ENCODE assay signal across 8 mouse cellular contexts in the genomic region with DNA sequence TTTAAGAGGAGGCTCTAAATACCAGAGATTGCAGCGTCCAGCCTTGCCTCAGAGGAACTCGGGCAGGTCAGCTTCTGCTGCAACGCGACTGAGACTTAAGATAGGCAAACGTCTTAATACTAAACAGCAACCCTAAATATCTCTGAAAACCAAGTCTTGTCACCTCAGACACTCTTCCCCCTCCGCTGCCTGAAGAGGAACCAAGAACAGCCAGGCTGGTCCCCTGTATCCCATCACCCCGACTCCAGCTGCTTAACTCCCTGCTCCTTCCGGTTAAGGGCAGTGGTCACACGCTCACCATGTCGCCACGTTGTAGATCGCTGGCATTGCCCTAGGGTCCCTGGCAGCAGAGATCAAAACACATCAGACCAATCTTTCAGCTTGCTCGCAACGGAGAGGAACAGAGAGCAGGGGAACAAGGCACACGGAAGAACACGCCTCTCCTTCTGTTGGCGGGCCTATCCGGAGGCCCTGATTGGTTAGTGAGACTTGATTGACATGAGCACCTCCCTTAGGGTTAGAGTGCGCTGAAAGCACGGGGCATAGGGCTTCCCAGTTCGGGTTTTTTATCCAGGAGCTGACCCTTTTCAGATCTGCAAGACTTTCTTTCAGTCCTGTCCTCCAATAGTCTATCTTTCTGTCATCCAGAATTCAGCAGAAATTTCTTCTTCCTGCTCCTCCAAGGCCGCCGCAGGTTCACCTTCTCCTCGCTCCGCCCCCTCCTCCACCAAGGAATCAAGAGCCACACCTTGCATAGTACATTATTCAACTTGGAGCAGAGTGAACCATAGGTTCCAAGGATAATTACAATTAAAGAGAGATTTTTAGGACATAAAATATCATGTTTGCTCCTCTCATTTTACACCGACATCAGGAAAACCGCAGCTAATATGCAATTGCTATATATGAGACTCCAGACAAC. TPM values are rescaled to one million over a fixed set of nuclear protein-coding genes. Genes with fewer than 3 reads are reported as not detected.
DNase-seq lines count a peak whose midpoint lies in the region; ATAC-seq lines count a peak whose summit lies in the region.
"Not testable (repeated sequence)": the region's sequence is repeated elsewhere in the genome, so short reads cannot be mapped to it uniquely, and the experiment has no call there.

A gene (minus strand): TSS at position 323 of the 922 bp plus-strand sequence.

- H3K9me3 ChIP-seq in hindbrain, embryonic 16.5 days (ENCODE audit: control insufficient read depth, low read length) = not testable (repeated sequence)

- peak within 1 kb of the TSS; percentile 56 for H3K9ac ChIP-seq in hindbrain, embryonic 16.5 days (ENCODE audit: low read depth, low read length)

- H3K36me3 ChIP-seq in hindbrain, embryonic 16.5 days (ENCODE audit: control insufficient read depth, insufficient read depth, low read length) = not testable (repeated sequence)

- DNase-seq in R1 (ENCODE audit: low read depth, low spot score) = peak; percentile 55
- peak; percentile 51 to 58 for DNase-seq in cerebellum, postnatal 36 days
- peak; percentile 66 for DNase-seq in gastrocnemius, adult 18-20 months (ENCODE audit: low spot score)
- peak; percentile 75 for DNase-seq in left cerebral cortex, adult 11 months (ENCODE audit: low spot score)
- peak; percentile 81 for DNase-seq in lung, postnatal 36 days
- DNase-seq in retina, postnatal 1 day = peak; percentile 30
- peak; percentile 55 for DNase-seq in urinary bladder, adult 2 months (ENCODE audit: low spot score)

- H3K27me3 ChIP-seq in hindbrain, embryonic 16.5 days (replicated peaks; ENCODE audit: control insufficient read depth, insufficient read depth, low read length) = not testable (repeated sequence)

- peak within 1 kb of the TSS; percentile 43 for H3K4me3 ChIP-seq in hindbrain, embryonic 16.5 days (ENCODE audit: low read length)

- H3K4me1 ChIP-seq in hindbrain, embryonic 16.5 days (ENCODE audit: control insufficient read depth, insufficient read depth, low read depth, low read length) = not testable (repeated sequence)

- peak; percentile 76 for ATAC-seq in hindbrain, embryonic 16.5 days

- 2% methylated on average over 25 of the region's 27 CpGs for WGBS in hindbrain, embryonic 16.5 days

- not testable (repeated sequence) for H3K27ac ChIP-seq in hindbrain, embryonic 16.5 days (ENCODE audit: low read depth, low read length)

- peak within 1 kb of the TSS; percentile 49 for H3K4me2 ChIP-seq in hindbrain, embryonic 16.5 days (ENCODE audit: low read length)

RNA-seq across cellular contexts. Expression of the gene that starts here (rescaled TPM):
- under 1 TPM; 0.55 to 0.80 TPM for total RNA-seq in gastrocnemius, adult 18-20 months (2021)
- not detected in 2 replicates for polyA plus RNA-seq in hindbrain, embryonic 16.5 days (2015; fragmentation: Nextera tagmentation; extraction: Ambion mirVana)
- not detected in 2 replicates for polyA plus RNA-seq in urinary bladder, adult 2 months (2012; rRNA removed)

Comparison
In these comparisons a context has a peak if more than half of its experiments do, and no peak if none do; other contexts are left out.
1. Peak in DNase-seq in gastrocnemius, adult 18-20 months; RNA of the gene not detected or under 1 TPM.
2. Peak in ATAC-seq, H3K4me3 ChIP-seq, H3K9ac ChIP-seq and H3K4me2 ChIP-seq in hindbrain, embryonic 16.5 days; RNA of the gene not detected or under 1 TPM.
3. Peak in DNase-seq in urinary bladder, adult 2 months; RNA of the gene not detected or under 1 TPM.
4. DNase-seq: peak in every context shown above with its lines; median percentile 81 in lung, postnatal 36 days; 75 in left cerebral cortex, adult 11 months; 66 in gastrocnemius, adult 18-20 months; 55 in R1; 55 in urinary bladder, adult 2 months; 54 in cerebellum, postnatal 36 days; 30 in retina, postnatal 1 day.